Mouse (Mus musculus) megakaryocyte, adult 5-6 weeks (primary cell): ENCODE data around the gene Scrn3. TPM values are rescaled to one million over a fixed set of nuclear protein-coding genes. Genes with fewer than 3 reads are reported as not detected.
A peak's percentile ranks its signal among the peaks of the same experiment; 100 is the strongest.

ENCODE experiments used
- ATAC-seq: 2 replicates; pipeline ENCODE4 v1.8.0; 2016; ENCODE audit warnings: mild to moderate bottlenecking, inconsistent platforms; ENCODE audit not compliant: poor library complexity, severe bottlenecking
- total RNA-seq, 2 experiments: library from RNA; stranded (forward) in 1 of 2; stranded (reverse) in 1 of 2; fragments of 153-499, 151-499 nt in 1 of 2; fragments of 221-1000, 200-1000 nt in 1 of 2; gene quantifications; 2 replicates each; pipeline versions ENCODE4 v1.2.3 to v1.2.4; 2015 to 2017

The Scrn3 gene
- total RNA-seq, 2 experiments from 2014 or later: 8.0 to 9.5 TPM

- ATAC-seq: no peak
Observed at GRCm38 (mm10) chr2:73274119-73274920, 38.1 kb upstream of the Scrn3 start.

DNA sequence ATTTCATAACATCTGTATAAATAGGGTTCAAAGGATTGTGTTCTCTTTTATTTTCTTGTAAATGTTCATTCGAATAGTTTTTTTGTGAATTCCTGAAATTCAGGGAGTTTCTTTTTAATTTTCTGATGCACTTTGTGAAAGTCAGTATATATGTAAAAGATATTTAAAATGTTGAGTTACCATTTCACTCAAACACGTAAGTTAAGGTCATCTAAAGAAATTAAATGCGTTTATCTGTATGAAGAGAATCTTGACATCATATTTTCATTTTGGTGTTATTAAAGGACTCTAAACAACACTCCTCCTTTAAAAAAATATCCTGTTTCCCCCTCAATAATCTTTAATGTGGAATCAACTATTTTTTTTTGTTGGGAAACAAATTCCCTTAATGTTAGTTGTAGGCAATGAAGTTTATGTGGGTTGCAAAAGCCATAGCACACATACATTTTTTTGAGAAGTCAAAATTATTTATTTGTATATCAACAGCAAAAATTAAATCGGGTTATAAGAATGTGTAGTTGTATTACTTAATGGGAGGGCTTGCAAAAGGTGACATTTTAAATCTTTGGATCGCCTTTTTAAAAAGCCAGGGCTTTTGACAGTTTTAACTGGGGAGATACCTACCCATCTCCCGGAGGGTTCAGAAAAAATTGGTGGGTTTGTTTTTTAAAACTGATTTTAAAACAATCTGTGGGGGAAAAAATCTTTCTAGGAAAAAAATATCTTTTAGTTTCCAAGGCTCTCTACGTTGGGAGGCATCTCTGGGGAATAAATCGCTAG lies 37.0 kb upstream of the Scrn3 start:
- no peak for ATAC-seq

DNA sequence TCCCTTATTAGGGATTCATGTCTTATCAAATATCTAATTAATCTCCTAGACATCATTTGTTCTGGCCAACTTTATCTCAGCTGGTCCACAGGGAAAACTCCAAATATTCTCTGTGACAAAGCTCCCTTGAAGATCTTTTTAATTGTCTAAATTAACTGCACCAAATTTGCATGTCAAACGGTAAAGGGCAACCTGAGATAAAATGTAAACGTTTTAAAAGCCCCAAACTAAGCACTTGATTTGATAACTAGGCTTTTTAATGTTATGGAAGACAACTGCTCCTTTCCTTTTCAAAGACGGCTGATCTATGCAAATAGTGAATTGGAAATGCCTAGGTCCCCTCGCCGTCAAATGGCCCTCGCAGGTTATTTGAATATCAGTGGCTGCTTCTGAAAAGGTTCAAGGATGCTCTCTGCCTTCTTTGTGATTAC lies 36.2 kb upstream of the Scrn3 start:
- ATAC-seq: no peak

- no peak; the same call in 1 of the 2 replicates for ATAC-seq
Observed at GRCm38 (mm10) chr2:73277021-73277708, 35.2 kb upstream of the Scrn3 start.

GRCm38 (mm10) chr2:73277709-73278075 lies 34.7 kb upstream of the Scrn3 start:
- ATAC-seq: no peak

- peak; percentile 85 for ATAC-seq
Observed at GRCm38 (mm10) chr2:73278131-73278854, 34.1 kb upstream of the Scrn3 start.

- ATAC-seq: no peak
Observed at GRCm38 (mm10) chr2:73278869-73279268, 33.5 kb upstream of the Scrn3 start.

DNA sequence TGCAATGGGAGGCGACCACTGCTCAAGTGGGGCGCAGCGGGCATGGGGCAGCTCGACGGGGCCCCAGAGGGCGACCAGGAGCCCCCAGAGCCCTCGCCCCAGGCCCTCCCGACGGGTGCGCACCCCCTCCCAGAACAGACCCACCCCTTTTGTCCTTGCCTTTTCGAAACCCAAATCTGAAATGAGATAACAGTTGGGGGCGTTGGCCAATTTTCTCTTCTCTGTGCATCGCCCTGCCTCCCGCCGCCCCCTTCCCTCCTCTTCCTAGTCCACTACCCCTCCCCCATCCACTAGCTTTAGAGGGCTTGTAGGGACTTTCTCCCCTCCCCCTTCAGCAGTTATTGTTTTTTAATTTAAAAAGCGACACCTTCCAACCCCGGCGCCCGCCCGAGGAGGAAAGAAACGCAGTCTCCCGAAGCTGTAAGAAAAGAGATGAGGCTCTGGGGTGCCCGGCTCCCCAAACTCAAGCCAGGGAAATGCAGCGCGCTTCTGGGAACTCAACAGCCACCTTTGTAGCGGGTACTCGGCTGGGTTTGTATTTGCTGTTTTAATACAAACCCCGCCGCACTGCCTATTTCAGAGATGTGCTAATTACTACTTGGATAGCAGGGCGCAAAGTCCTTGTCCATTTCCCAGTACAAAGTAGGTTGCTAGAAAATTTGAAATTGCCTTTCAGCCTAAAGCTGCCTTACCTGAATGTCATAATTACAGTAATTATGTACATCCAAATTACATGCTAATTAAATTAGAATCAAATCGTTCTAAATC lies 32.9 kb upstream of the Scrn3 start:
- ATAC-seq: no peak

DNA sequence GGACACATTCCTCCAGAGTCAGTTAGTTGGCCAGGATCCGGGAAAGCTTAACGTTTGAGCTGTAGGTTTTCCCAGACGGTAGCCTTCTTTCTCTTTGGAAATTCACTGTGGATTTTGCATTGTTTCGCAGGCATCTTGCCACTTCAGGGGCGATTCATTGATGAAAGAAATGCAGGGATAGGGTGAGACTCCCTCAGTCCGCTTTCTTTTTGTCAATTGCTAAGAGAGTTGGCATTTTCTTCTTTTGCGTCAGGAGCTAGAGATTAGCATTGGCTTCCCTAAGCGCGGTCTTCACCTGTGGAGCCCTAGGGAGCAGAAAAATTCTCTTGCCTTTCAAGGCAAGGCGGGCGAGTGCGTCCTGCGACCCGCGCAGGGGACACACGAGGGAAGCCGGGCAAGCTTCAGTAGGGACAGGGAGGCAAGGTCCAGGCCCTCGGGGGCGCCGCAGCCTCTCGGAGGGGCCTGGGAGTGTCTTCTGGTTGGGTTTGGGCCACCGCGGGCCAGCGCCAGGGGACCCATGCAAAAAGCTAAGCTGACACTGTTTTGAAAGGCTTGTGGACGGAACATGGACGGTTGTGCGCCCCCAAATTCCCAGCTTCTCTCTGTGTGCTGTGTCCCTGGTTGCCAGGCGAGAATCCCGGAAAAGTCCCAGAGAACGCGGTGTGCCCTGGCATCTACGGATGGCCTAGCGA lies 31.9 kb upstream of the Scrn3 start:
- ATAC-seq: no peak

DNA sequence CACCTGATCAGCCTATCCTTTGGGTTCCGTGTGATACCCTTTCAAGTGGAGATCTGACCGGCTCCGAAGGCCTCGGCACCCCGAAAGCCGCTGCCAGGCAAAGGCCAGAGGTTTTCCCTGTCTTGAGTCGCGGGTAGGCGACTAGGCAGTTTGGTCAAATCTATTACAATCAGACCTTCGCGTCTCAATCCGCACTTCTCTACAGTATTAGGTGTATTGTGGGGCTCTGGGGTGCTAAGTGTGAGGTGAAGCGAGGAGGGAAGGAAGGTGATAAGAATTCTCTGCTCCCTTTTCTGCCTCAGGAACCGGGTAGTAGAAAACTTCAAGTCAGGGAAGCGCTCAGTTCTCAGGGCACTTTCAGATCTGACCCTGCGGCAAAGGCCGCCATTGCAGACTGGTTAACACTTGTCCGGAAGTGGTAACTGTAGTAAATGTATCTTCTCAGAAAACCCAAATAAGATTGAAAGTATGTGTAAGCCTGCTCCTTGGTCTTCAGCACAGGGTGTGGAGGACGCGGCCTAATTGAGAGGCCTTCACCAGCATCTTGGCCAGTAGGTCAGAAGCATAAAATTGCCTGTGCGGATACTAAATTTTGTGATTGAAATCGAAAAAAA lies 31.2 kb upstream of the Scrn3 start:
- no peak for ATAC-seq

- no peak for ATAC-seq
Observed at GRCm38 (mm10) chr2:73281707-73282106, 30.7 kb upstream of the Scrn3 start.

DNA sequence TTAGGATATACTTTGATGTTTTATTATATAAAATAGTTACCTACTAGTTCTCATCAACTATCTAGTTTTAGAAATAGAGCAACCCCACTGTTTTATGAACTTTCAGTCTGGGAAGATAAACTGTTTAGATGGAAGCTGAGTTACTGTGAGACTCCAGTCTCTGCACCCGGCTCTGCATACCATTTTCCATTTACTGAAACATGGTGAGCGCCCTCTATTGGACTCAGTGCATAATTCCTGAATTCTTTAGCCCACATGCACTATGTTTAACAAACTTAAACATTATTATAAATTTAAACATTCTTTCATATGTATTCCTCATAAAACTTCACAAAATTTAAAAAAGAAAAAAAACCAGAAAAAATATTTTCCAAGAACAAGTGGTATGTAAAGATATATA lies 26.8 kb upstream of the Scrn3 start:
- no peak for ATAC-seq

- ATAC-seq: no peak
Observed at GRCm38 (mm10) chr2:73291130-73291529, 21.3 kb upstream of the Scrn3 start.

GRCm38 (mm10) chr2:73295023-73295422 lies 17.4 kb upstream of the Scrn3 start:
- no peak for ATAC-seq

DNA sequence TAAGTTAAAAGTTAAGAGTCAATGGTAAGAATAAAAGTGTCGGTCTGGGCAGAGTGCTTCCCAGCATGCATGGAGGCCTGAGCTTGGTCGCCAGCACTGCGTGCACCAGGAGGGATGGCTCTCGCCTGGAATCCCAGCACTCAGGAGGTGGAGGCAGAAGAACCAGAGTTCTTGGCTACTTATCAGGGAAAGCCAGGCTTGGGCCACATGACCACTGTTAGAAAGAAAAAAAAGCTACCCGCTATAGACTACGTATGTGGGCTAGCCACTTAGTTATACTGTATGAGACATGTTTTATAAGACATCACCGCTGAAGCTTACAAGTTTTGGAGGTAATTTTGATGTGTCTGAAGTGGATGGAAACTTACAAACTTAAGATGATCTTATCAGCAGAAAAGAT lies 14.2 kb upstream of the Scrn3 start:
- no peak for ATAC-seq

GRCm38 (mm10) chr2:73298841-73299240 lies 13.6 kb upstream of the Scrn3 start:
- ATAC-seq: no peak

DNA sequence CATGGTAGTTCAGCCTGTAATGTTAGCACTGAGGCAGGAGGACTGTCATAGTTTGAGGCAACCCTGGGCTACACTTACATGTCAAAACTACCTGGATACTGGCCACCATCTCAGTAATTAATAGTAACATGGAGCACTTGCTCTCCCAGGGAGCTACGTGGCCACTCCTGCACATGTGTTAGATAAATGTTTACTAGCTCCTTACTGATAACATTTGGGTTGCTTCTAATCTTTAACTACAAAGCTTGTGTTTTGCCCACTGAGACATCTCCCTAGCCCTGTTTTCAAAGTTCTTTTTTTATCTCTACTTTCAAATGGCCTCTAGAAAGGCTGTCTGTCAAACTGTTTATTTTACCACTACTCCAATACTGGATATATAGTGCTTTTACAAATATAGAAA lies 10.4 kb upstream of the Scrn3 start:
- no peak for ATAC-seq

- no peak for ATAC-seq
Observed at GRCm38 (mm10) chr2:73302722-73303121, 9.7 kb upstream of the Scrn3 start.

- no peak for ATAC-seq
Observed at GRCm38 (mm10) chr2:73304506-73304905, 7.9 kb upstream of the Scrn3 start.
